Mouse (Mus musculus) hematopoietic multipotent progenitor cell, adult 10-12 weeks (in vitro differentiated cells): Measurements from ENCODE around the gene Syt10. TPM values are rescaled to one million over a fixed set of nuclear protein-coding genes. Genes with fewer than 3 reads are reported as not detected.

ENCODE experiments used
- polyA plus RNA-seq: library from polyadenylated mRNA; stranded (reverse); fragments of >175 nt; gene quantifications from 2 replicates; pipeline ENCODE4 v1.2.3, GENCODE M21; 2012; ENCODE audit warnings: low replicate concordance

The Syt10 gene
- not detected in 2 replicates for polyA plus RNA-seq

GRCm38 (mm10) chr15:89841364-89842017, at the start of gene Syt10:
Gene Syt10 (minus strand): TSS chr15:89841860.

Other genes starting within 250 kb of the Syt10 start
- gene Rabl2, start 249.9 kb downstream of the Syt10 start, polyA plus RNA-seq, result 3.7 and 4.4 TPM in 2 replicates